Mouse (Mus musculus): ENCODE results near the gene Cct3. TPM values are rescaled to one million over a fixed set of nuclear protein-coding genes. Genes with fewer than 3 reads are reported as not detected.
A peak's percentile ranks its signal among the peaks of the same experiment; 100 is the strongest.

The Cct3 gene
- polyA plus RNA-seq, 1 experiment from 2014 or later, result 736 TPM

DNA sequence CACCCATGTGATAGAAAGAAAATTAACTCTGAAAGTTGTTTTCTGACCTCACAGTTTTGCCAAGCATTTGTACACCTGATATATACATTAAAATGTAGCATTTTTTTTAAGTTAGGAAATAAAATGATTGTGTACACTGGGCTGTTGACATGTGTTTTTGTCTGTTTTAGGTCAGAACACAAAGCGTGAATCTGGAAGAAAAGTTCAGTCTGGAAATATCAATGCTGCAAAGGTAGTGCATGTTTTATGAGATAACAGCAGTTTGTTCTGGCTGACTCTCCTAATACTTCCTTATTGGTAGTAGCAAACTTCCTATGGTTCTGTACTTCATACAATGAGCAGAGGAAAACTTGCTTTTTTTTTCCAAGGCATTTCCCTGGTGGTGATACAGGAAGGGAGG lies 2.3 kb downstream of the Cct3 start:
- peaks cover 6% of the 10 kb centered on the region for H3K4me1 ChIP-seq (replicated peaks; ENCODE audit: control insufficient read depth, insufficient read depth, low read length)
- no peaks in the 10 kb centered on the region for H3K9me3 ChIP-seq (ENCODE audit: control insufficient read depth, low read length)
- ATAC-seq (ENCODE audit: low FRiP score) (no peak), DNase-seq (ENCODE audit: low spot score) (no peak)
- 93% methylated on average over 1 of the region's 1 CpGs for WGBS
- H3K27ac ChIP-seq (ENCODE audit: low read depth, low read length), result no peak overlapping the region
- H3K27me3 ChIP-seq (ENCODE audit: control insufficient read depth, insufficient read depth, low read length), result no peaks in the 10 kb centered on the region
- H3K36me3 ChIP-seq (ENCODE audit: control insufficient read depth, insufficient read depth, low read length), result peaks cover 15% of the 10 kb centered on the region; the same call in 1 of the 2 replicates
- no peak overlapping the region for H3K4me2 ChIP-seq (replicated peaks; ENCODE audit: low read depth, low read length)
- H3K4me3 ChIP-seq (ENCODE audit: low read depth, low read length), result no peak overlapping the region
- no peak overlapping the region for H3K9ac ChIP-seq (ENCODE audit: low read depth, low read length)

DNA sequence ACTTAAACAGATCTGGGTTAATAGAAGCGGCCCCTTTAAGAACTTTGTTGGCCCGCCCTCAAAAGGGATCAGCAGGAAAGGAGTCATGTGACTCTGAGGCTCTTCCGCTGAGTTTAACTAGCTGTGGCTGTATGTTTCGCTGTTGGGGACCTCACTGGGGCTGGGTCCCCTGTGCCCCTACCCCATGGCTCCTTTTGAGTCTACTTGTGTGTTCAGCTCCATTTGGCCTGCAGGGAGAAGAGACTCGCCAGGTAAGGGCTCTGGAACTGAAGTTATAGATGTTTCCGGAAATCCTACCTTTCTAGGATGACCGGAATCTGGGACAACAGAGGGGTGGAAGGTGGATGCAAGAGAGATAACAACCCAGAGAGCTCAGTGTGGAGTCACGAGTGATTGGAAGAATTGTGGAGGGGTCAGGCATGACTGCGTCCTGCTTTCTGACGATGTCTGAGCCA lies 28.1 kb downstream of the Cct3 start, which contains the start of gene Glmp:
Glmp (plus strand) TSS at position 73 of the 455 bp plus-strand sequence.
- H3K4me1 ChIP-seq (replicated peaks; ENCODE audit: control insufficient read depth, insufficient read depth, low read length), result no peaks in the 10 kb centered on the region
- H3K4me2 ChIP-seq (replicated peaks; ENCODE audit: low read depth, low read length), result peak within 1 kb of the TSS; percentile 72
- peak; percentile 79 for ATAC-seq (ENCODE audit: low FRiP score)
- H3K4me3 ChIP-seq (ENCODE audit: low read depth, low read length), result peak within 1 kb of the TSS; percentile 62
- peaks cover 10% of the 10 kb centered on the region for H3K36me3 ChIP-seq (ENCODE audit: control insufficient read depth, insufficient read depth, low read length)
- no peaks in the 10 kb centered on the region for H3K9me3 ChIP-seq (ENCODE audit: control insufficient read depth, low read length)
- peak within 1 kb of the TSS; percentile 83 for H3K9ac ChIP-seq (ENCODE audit: low read depth, low read length)
- peak; percentile 74 for DNase-seq (ENCODE audit: low spot score)
- H3K27ac ChIP-seq (ENCODE audit: low read depth, low read length), result no peak within 1 kb of the TSS
- WGBS, result 3% methylated on average over 10 of the region's 10 CpGs
- no peaks in the 10 kb centered on the region for H3K27me3 ChIP-seq (ENCODE audit: control insufficient read depth, insufficient read depth, low read length)

DNA sequence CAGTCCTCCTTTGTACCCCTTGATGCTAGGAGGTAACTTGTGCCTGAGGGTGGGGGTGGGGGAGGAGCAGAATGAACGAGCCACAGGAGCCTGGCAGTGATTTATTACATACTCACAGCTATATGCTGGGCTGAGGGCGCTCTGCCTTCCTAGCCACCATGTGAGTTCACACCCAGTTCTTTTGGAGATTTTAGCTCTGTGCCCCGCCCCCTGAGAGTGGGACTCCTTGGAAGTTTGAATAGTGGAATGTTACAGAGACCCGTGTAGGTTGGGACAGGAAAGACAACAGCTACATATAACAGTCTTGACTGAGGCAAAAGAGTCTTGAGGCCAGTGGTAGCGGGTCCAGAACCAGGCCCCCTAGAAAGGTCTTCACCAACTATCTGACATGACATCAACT lies 32.0 kb downstream of the Cct3 start:
- 77% methylated on average over 5 of the region's 5 CpGs for WGBS

DNA sequence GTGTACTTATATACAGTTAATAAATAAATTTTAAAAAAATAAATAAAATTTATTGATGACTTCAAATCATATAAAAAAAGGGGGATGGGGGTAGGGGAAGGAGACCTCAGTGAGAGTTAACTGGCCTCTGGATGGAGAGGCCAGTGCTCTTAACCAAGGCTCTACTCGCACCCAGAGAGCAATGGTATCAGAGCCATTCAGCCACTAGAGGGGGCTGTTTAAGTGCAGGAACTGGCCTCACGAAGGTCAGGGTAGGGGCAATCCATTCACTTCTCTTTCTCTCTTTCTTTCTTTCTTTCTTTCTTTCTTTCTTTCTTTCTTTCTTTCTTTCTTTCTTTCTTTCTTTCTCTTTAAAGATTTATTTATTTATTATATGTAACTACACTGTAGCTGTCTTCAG lies 34.4 kb downstream of the Cct3 start:
- no peaks in the 10 kb centered on the region for H3K27me3 ChIP-seq (ENCODE audit: control insufficient read depth, insufficient read depth, low read length)
- 40% methylated on average over 2 of the region's 2 CpGs for WGBS
- H3K4me3 ChIP-seq (ENCODE audit: low read depth, low read length), result no peak overlapping the region
- no peaks in the 10 kb centered on the region for H3K9me3 ChIP-seq (ENCODE audit: control insufficient read depth, low read length)
- DNase-seq (ENCODE audit: low spot score) (peak; percentile 61), ATAC-seq (ENCODE audit: low FRiP score) (no peak)
- no peak overlapping the region for H3K27ac ChIP-seq (ENCODE audit: low read depth, low read length)
- H3K9ac ChIP-seq (ENCODE audit: low read depth, low read length), result no peak overlapping the region
- no peak overlapping the region for H3K4me2 ChIP-seq (replicated peaks; ENCODE audit: low read depth, low read length)
- 0 out of 2 replicates have a peak, but pooled peaks cover 2% of the 10 kb centered on the region for H3K4me1 ChIP-seq (replicated peaks; ENCODE audit: control insufficient read depth, insufficient read depth, low read length)
- no peaks in the 10 kb centered on the region for H3K36me3 ChIP-seq (ENCODE audit: control insufficient read depth, insufficient read depth, low read length)

More for the DNA sequence above, 32.0 kb downstream of the Cct3 start:
- DNase-seq (ENCODE audit: low spot score) (no peak), ATAC-seq (ENCODE audit: low FRiP score) (no peak)
- H3K4me1 ChIP-seq (replicated peaks; ENCODE audit: control insufficient read depth, insufficient read depth, low read length), result no peaks in the 10 kb centered on the region
- no peak overlapping the region for H3K9ac ChIP-seq (ENCODE audit: low read depth, low read length)
- H3K27me3 ChIP-seq (ENCODE audit: control insufficient read depth, insufficient read depth, low read length), result no peaks in the 10 kb centered on the region
- H3K9me3 ChIP-seq (ENCODE audit: control insufficient read depth, low read length), result no peaks in the 10 kb centered on the region
- no peak overlapping the region for H3K4me2 ChIP-seq (replicated peaks; ENCODE audit: low read depth, low read length)
- no peak overlapping the region for H3K27ac ChIP-seq (ENCODE audit: low read depth, low read length)
- H3K36me3 ChIP-seq (ENCODE audit: control insufficient read depth, insufficient read depth, low read length), result no peaks in the 10 kb centered on the region
- H3K4me3 ChIP-seq (ENCODE audit: low read depth, low read length), result no peak overlapping the region

DNA sequence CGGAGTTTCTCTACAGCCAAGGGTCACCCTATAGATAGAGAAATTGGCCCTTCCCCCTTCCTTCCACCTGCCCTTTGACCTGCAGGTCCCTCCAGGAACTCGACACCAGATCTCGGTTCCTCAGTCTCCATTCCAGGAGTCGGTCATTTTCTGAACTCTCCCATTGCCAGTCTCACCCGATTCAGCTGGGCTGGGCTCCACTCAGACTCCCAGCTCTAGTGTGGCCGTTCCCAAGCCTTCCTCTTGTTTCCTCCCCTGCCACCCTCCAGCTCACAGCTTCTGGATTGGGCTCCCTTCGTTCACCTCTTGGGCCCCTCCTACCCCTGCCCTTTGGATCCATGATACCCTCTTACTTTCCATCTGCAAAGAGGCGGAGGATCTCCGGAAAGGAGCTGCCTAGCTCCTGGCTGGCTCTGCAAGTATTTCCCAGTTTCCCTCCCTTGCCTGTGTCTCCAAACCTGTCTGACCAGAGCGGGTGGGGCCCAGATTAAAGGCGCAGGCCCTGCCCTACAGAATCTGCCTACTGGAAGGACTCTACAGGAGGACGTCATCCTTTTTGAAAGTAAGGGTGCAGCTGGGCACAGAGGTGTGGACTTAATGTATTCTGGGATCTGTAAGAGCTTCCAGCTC lies 37.2 kb downstream of the Cct3 start:
- H3K9me3 ChIP-seq (ENCODE audit: control insufficient read depth, low read length), result no peaks in the 10 kb centered on the region
- peaks cover 8% of the 10 kb centered on the region; the same call in 1 of the 2 replicates for H3K4me1 ChIP-seq (replicated peaks; ENCODE audit: control insufficient read depth, insufficient read depth, low read length)
- H3K36me3 ChIP-seq (ENCODE audit: control insufficient read depth, insufficient read depth, low read length), result no peaks in the 10 kb centered on the region
- WGBS, result 52% methylated on average over 12 of the region's 12 CpGs
- no peak overlapping the region for H3K27ac ChIP-seq (ENCODE audit: low read depth, low read length)
- H3K4me3 ChIP-seq (ENCODE audit: low read depth, low read length), result no peak overlapping the region
- H3K4me2 ChIP-seq (replicated peaks; ENCODE audit: low read depth, low read length), result no peak overlapping the region
- DNase-seq (ENCODE audit: low spot score) (no peak), ATAC-seq (ENCODE audit: low FRiP score) (no peak)
- H3K9ac ChIP-seq (ENCODE audit: low read depth, low read length), result no peak overlapping the region
- H3K27me3 ChIP-seq (ENCODE audit: control insufficient read depth, insufficient read depth, low read length), result no peaks in the 10 kb centered on the region

DNA sequence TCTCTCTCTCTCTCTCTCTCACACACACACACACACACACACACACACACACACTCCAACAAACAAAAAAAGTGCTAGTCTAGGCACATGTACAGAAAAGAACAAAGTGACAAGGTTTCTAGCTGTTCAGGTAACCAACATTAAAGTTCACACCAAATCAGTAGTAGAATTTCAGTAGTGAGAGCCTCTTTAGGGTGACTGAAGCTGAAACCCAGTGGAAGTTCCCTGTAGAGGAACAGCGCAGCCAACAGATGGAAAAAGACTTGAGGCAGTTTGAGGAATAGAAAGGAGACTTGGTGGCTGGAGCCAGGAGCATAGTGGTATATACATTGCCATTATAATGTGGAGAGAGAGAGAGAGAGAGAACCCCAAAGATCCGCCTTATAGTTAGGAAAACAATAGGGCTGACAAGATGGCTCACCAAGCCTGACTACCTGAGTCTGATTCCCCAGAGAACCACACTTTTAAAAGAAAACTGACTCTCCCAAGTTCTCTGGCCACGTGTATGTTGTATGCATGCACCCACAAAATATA lies 38.1 kb downstream of the Cct3 start:
- Histone ChIP-seq H3K36me3 (ENCODE audit: control insufficient read depth, insufficient read depth, low read length) (no peaks in the 10 kb centered on the region), H3K4me2 (replicated peaks; ENCODE audit: low read depth, low read length) (peak overlapping the region; percentile 40), H3K27me3 (ENCODE audit: control insufficient read depth, insufficient read depth, low read length) (no peaks in the 10 kb centered on the region), H3K9me3 (ENCODE audit: control insufficient read depth, low read length) (no peaks in the 10 kb centered on the region), H3K4me3 (ENCODE audit: low read depth, low read length) (peak overlapping the region; percentile 82), H3K9ac (ENCODE audit: low read depth, low read length) (peak overlapping the region; percentile 94), H3K27ac (ENCODE audit: low read depth, low read length) (no peak overlapping the region), H3K4me1 (replicated peaks; ENCODE audit: control insufficient read depth, insufficient read depth, low read length) (peaks cover 8% of the 10 kb centered on the region; the same call in 1 of the 2 replicates)
- 38% methylated on average over 3 of the region's 3 CpGs for WGBS
- DNase-seq (ENCODE audit: low spot score) (no peak), ATAC-seq (ENCODE audit: low FRiP score) (no peak)

DNA sequence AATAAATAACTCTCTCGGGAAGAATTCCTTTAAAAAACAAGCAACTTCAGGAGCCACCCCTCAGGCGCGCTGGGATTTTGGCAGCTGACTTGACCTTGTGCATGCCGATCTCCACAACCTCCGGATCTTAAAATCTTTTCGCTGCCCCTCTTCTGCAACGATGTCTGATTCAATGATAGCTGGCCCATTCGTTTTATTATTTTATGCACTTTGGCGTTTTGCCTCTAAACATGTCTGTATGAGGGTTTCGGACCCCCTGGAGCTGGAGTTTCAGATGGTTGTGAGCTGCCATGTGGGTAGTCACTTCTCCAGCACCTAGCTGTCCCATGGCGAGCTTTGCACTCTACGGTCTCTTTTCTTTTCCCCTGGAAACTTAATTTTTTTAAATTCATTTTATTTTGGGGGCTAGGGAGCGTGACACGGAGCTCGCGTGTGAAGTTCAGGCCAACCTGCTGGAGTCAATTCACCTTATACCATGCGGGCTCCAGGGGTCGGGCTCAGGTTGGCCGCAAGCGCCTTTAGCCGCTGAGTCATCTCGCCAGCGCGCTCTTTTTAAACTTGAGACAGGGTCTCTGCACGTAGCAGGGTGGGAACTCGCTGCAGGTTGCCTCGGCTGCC lies 38.6 kb downstream of the Cct3 start:
- WGBS, result 1% methylated on average over 27 of the region's 27 CpGs
- H3K4me2 ChIP-seq (replicated peaks; ENCODE audit: low read depth, low read length), result peak overlapping the region; percentile 40
- DNase-seq (ENCODE audit: low spot score) (no peak), ATAC-seq (ENCODE audit: low FRiP score) (peak; percentile 51)
- H3K27me3 ChIP-seq (ENCODE audit: control insufficient read depth, insufficient read depth, low read length), result no peaks in the 10 kb centered on the region
- H3K9me3 ChIP-seq (ENCODE audit: control insufficient read depth, low read length), result no peaks in the 10 kb centered on the region
- peak overlapping the region; percentile 82 for H3K4me3 ChIP-seq (ENCODE audit: low read depth, low read length)
- peaks cover 8% of the 10 kb centered on the region; the same call in 1 of the 2 replicates for H3K4me1 ChIP-seq (replicated peaks; ENCODE audit: control insufficient read depth, insufficient read depth, low read length)
- peak overlapping the region; percentile 94 for H3K9ac ChIP-seq (ENCODE audit: low read depth, low read length)
- no peaks in the 10 kb centered on the region for H3K36me3 ChIP-seq (ENCODE audit: control insufficient read depth, insufficient read depth, low read length)
- H3K27ac ChIP-seq (ENCODE audit: low read depth, low read length), result peak overlapping the region; percentile 87

DNA sequence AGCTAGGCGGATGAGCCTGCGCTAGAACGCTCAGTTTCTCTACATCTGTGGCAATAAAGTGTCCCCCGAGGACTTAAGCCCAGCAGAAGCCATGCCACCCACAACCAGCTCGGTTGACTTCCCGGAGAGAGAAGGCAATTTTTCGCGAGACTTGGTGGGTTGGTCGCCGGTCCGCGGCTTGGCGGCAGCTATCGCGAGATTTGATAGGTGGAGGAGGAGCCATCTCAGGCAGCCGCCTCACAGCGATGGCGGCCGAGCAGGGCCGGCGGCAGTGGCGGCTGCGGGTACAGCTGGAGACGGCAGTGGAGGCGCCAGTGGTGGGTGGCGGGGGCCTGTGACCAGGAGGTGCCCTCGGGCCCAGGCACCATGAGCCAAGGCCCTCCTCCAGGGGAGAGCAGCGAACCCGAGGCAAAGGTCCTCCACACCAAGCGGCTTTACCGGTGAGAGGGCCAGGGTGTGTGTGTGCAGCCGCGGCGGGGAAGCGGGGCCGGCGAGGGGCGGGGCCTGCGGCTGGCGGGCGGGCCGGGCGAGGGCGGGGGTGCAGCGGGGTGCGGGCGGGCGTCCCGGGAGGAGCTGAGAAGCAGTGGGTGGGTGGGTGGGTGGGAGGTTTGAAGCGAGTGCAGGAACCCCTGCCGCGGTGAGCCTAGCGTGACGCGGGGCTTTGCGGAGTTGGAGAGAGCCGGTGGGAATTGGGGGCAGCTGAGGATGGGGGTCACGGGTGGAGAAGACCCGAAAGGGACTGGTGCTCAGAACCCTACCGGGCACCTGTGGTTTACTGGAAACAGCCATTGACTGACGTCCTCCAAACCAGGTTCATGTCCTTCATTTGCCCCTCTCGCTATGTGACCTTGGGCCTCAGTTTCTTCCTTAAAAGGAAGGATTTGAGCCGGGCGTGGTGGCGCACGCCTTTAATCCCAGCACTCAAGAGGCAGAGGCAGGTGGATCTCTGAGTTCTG lies 39.4 kb downstream of the Cct3 start, which contains the start of the genes Tmem79 and Smg5:
Tmem79 (minus strand) TSS at position 91 of the 956 bp plus-strand sequence.
Smg5 (plus strand) TSS at position 203 of the 956 bp plus-strand sequence.
- DNase-seq (ENCODE audit: low spot score), result peak; percentile 95
- H3K27me3 ChIP-seq (ENCODE audit: control insufficient read depth, insufficient read depth, low read length), result no peaks in the 10 kb centered on the region
- H3K36me3 ChIP-seq (ENCODE audit: control insufficient read depth, insufficient read depth, low read length), result no peaks in the 10 kb centered on the region
- 3% methylated on average over 58 of the region's 66 CpGs for WGBS
- peak; percentile 92 for ATAC-seq (ENCODE audit: low FRiP score)
- peak within 1 kb of the TSS; percentile 94 for H3K9ac ChIP-seq (ENCODE audit: low read depth, low read length)
- peaks cover 8% of the 10 kb centered on the region; the same call in 1 of the 2 replicates for H3K4me1 ChIP-seq (replicated peaks; ENCODE audit: control insufficient read depth, insufficient read depth, low read length)
- H3K4me3 ChIP-seq (ENCODE audit: low read depth, low read length), result peak within 1 kb of the TSS; percentile 82
- H3K9me3 ChIP-seq (ENCODE audit: control insufficient read depth, low read length), result no peaks in the 10 kb centered on the region
- peak within 1 kb of the TSS; percentile 53 for H3K4me2 ChIP-seq (replicated peaks; ENCODE audit: low read depth, low read length)
- peak within 1 kb of the TSS; percentile 87 for H3K27ac ChIP-seq (ENCODE audit: low read depth, low read length)

Data from hindbrain, embryonic 11.5 days (tissue).